Mouse (Mus musculus) ES-Bruce4 (cell line): ENCODE measurements at regions not wholly inside any gene's neighbourhood (a gene's known extent, or its start where the extent isn't known, plus 50 kb on each side); places are given as distances from the start of the nearest gene placed in this dataset.

Experiments used
- H3K27ac ChIP-seq: 2 replicates; pipeline ENCODE4 v1.5.1; 2012; ENCODE audit warnings: low read length, inconsistent platforms; ENCODE audit not compliant: insufficient read depth
- H3K27me3 ChIP-seq: 2 replicates; pipeline ENCODE4 v1.6.1; 2012; ENCODE audit warnings: mild to moderate bottlenecking, low read length, inconsistent platforms; ENCODE audit not compliant: control insufficient read depth, poor library complexity, insufficient read depth, severe bottlenecking
- H3K36me3 ChIP-seq: 2 replicates; pipeline ENCODE4 v1.6.1; 2012; ENCODE audit warnings: inconsistent platforms, mild to moderate bottlenecking, low read length, moderate library complexity; ENCODE audit not compliant: control insufficient read depth, poor library complexity, insufficient read depth, severe bottlenecking
- H3K4me1 ChIP-seq: one replicate; pipeline ENCODE4 v1.8.1; 2011; ENCODE audit warnings: low read length; ENCODE audit not compliant: control insufficient read depth, insufficient read depth
- H3K4me3 ChIP-seq: 2 replicates; pipeline ENCODE4 v1.5.1; 2011; ENCODE audit warnings: low read depth, mild to moderate bottlenecking, low read length
- H3K9ac ChIP-seq: 2 replicates; pipeline ENCODE4 v1.6.1; 2012; ENCODE audit warnings: low read depth, mild to moderate bottlenecking, inconsistent platforms; ENCODE audit not compliant: poor library complexity, severe bottlenecking
- H3K9me3 ChIP-seq: replicated peaks from 2 replicates; pipeline ENCODE4 v1.6.1; 2012; ENCODE audit warnings: mild to moderate bottlenecking, low read length, inconsistent platforms; ENCODE audit not compliant: control insufficient read depth, poor library complexity, insufficient read depth, severe bottlenecking
- CTCF ChIP-seq: IDR thresholded peaks from one replicate; pipeline ENCODE4 v1.8.1; 2011; ENCODE audit warnings: low read depth, low read length
- EP300 ChIP-seq: IDR thresholded peaks from 2 replicates; pipeline ENCODE4 v1.6.1; 2011; ENCODE audit warnings: low read depth, low read length; ENCODE audit not compliant: insufficient read depth
- POLR2A ChIP-seq: IDR thresholded peaks from one replicate; pipeline ENCODE4 v1.8.1; 2011; ENCODE audit warnings: low read length; ENCODE audit not compliant: insufficient read depth

DNA sequence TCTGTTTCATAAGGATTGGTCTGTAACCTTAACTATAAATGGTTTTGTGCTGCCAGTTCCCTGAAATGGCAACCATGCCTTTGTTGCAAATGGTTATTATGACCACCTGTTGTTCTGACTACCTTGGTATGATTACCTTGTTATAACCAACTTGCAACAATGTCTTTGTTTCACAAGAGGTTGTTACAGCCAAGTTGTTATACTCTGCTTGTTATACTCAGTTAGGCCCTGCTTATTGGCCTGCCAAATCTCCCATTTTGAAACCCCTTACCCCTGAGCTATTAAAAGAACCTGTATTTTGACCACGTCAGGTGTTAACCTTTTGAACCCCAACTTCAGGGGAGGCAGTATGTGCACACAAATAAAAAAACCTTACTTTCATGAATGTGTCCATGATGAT is 431.5 kb upstream of the Adamts16 start:
- Histone ChIP-seq H3K9ac (no peak overlapping the region), H3K27ac (no peak overlapping the region), H3K4me1 (no peaks in the 10 kb centered on the region), H3K27me3 (no peaks in the 10 kb centered on the region), H3K4me3 (no peak overlapping the region), H3K36me3 (no peaks in the 10 kb centered on the region), H3K9me3 (no peaks in the 10 kb centered on the region)
- TF ChIP-seq EP300 = no peak
- TF ChIP-seq POLR2A = no peak
- no peak for TF ChIP-seq CTCF

DNA sequence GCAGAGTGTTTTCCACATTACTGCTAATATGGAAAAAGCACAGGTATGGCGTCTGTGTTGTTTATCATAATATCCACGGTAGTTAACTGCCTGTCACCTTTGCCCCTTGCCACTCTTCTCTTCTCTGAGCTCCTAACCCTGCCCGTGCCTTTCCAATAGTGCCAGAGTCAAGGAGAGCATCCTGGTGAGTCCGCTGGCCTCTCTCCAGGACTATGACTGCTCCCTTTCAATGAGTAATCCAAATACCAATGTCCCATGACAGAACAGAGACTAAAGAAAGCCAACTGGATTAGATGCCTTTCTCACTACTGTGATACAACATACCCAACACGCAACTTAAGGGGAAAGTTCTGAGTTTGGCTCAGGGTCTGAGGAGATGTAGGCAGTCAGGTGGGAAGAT is 430.8 kb upstream of the Adamts16 start:
- Histone ChIP-seq H3K9ac (no peak overlapping the region), H3K4me3 (no peak overlapping the region), H3K27ac (no peak overlapping the region), H3K36me3 (no peaks in the 10 kb centered on the region), H3K4me1 (no peaks in the 10 kb centered on the region), H3K9me3 (no peaks in the 10 kb centered on the region), H3K27me3 (no peaks in the 10 kb centered on the region)
- TF ChIP-seq CTCF (no peak), POLR2A (no peak), EP300 (no peak)

DNA sequence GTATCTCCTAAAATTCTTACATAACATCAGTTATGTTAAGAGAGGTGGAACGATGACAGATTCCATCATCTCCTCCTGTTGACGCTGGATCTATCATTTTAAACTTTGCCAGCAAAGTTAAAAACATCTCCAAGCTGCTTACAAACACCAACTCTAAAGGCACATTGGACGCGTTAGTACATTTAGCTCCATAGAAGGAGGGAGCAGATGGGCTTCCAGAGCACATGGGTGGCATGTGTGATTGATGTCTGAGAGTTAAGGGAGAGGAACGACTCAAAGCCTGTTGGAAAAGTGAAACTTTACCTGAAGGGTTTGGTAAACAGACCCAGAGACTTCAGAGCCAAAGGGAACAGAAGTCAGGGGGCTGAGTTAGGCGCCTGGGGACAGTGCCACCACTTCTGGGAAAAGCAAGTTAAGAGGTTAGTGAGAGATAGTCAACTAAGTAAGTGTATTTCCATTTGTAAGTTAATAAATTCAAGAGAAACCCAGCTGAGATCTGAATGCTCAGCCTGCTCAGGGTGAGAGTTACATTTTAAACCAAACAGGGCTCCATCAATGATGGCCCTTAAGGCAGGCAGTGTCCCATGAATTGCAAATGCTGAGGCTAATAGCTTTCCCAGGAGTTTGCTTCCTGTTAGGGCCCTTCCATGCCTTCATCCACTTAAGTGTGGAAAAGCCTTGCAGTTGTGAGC is 430.3 kb upstream of the Adamts16 start:
- Histone ChIP-seq H3K4me3 (no peak overlapping the region), H3K27ac (no peak overlapping the region), H3K9ac (no peak overlapping the region), H3K4me1 (no peaks in the 10 kb centered on the region), H3K27me3 (no peaks in the 10 kb centered on the region), H3K9me3 (no peaks in the 10 kb centered on the region), H3K36me3 (no peaks in the 10 kb centered on the region)
- no peak for TF ChIP-seq EP300
- TF ChIP-seq POLR2A = no peak
- TF ChIP-seq CTCF = no peak

DNA sequence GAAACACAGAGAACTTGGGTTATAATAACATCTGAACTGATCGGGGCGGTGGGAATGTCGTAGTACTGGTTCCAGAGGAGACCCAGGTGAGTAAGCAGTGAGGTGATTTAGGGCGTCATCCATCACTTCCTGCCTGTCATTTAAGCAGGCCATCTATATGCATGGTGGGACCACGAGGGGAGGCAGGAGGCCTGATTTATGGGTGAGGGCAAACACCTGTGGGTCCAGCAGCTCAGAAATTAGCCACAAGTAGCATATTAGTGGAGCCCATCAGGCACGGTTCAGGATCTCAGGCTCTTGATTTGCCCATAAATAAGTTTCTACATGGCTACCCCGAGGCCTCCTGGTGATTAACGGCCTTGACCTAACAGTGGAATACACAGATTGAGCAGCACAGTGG is 428.8 kb upstream of the Adamts16 start:
- H3K27me3 ChIP-seq = no peaks in the 10 kb centered on the region
- H3K4me1 ChIP-seq = no peaks in the 10 kb centered on the region
- no peaks in the 10 kb centered on the region for H3K9me3 ChIP-seq
- H3K27ac ChIP-seq = no peak overlapping the region
- no peaks in the 10 kb centered on the region for H3K36me3 ChIP-seq
- TF ChIP-seq CTCF = no peak
- TF ChIP-seq POLR2A = no peak
- TF ChIP-seq EP300 = no peak
- H3K9ac ChIP-seq = no peak overlapping the region
- no peak overlapping the region for H3K4me3 ChIP-seq

DNA sequence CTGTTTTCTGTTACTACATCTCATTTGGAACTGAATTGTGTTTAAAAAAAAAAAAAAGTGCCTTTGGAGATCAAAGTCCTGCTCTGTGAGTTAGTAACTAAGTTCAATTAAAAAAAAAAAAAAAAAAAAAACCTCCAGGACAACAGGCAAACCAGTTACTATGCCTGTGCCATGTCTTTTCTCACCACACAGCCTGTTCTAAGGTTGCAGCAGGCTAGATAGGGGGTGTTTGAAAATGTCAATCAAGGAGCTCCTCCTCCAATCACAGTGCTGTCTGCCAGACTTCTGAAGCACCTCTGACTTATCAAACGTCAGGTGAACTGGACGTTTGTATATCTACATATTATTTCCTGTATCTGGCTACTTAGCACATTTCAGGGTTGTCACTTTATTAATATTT is 427.9 kb upstream of the Adamts16 start:
- Histone ChIP-seq H3K9me3 (no peaks in the 10 kb centered on the region), H3K4me3 (no peak overlapping the region), H3K27ac (no peak overlapping the region), H3K9ac (no peak overlapping the region), H3K4me1 (no peaks in the 10 kb centered on the region), H3K27me3 (no peaks in the 10 kb centered on the region), H3K36me3 (no peaks in the 10 kb centered on the region)
- TF ChIP-seq POLR2A = no peak
- TF ChIP-seq EP300 = no peak

DNA sequence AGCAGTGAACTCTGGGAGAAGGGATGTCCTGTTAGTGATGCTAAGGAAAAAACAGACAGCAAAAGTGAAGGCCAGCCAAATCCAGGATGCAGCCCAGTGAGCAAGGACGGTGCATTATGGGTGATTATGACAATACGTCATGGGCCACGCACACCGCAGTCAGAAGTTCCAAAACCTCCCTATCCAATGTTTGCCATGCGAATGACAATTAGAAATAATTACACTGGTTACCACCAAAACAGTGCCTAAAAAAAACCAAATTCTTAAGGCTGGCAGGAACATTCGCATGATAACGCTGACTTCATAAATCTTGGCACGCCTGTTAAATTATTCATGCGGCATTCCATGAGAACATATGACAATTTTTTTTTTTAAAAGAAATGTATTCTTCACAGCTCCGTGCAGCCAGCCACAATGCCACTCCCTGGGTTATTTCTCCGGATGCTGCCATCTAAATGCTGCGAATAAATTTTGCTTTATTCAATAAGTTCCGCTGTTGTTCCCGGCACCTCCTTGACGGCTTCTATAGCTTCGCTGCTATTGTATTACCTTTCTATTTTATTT is 421.8 kb upstream of the Adamts16 start:
- no peaks in the 10 kb centered on the region for H3K4me1 ChIP-seq

More for the DNA sequence above, 421.8 kb upstream of the Adamts16 start:
- Histone ChIP-seq H3K4me3 (no peak overlapping the region), H3K27ac (no peak overlapping the region), H3K36me3 (no peaks in the 10 kb centered on the region), H3K9me3 (no peaks in the 10 kb centered on the region), H3K27me3 (no peaks in the 10 kb centered on the region), H3K9ac (no peak overlapping the region)
- no peak for TF ChIP-seq CTCF
